Mouse (Mus musculus) ovary, postnatal 36 days (tissue): ENCODE data around the gene Kcp.

Experiments used
- DNase-seq: peaks from one replicate; pipeline ENCODE4 v3.0.0; 2022; ENCODE audit warnings: low spot score, mixed read lengths

Gene Kcp

GRCm38 (mm10) chr6:29523301-29524033 lies 15.7 kb upstream of the Kcp start:
- DNase-seq: no peak

- no peak for DNase-seq
Observed at GRCm38 (mm10) chr6:29522626-29523300, 15.0 kb upstream of the Kcp start.

GRCm38 (mm10) chr6:29517139-29517538 lies 9.4 kb upstream of the Kcp start:
- DNase-seq: peak; percentile 74

- no peak for DNase-seq
Observed at GRCm38 (mm10) chr6:29513284-29513683, 5.5 kb upstream of the Kcp start.

- DNase-seq: no peak
Observed at GRCm38 (mm10) chr6:29509086-29509485, 1.3 kb upstream of the Kcp start.

GRCm38 (mm10) chr6:29506834-29507233 lies 918 bp downstream of the Kcp start:
- DNase-seq: no peak

GRCm38 (mm10) chr6:29505493-29505892 lies 2.3 kb downstream of the Kcp start:
- DNase-seq: no peak

GRCm38 (mm10) chr6:29501599-29501998 lies 6.2 kb downstream of the Kcp start:
- DNase-seq: no peak

- DNase-seq: no peak
Observed at GRCm38 (mm10) chr6:29500810-29501209, 6.9 kb downstream of the Kcp start.

GRCm38 (mm10) chr6:29500177-29500576 lies 7.6 kb downstream of the Kcp start:
- no peak for DNase-seq

- DNase-seq: no peak
Observed at GRCm38 (mm10) chr6:29497791-29498190, 10.0 kb downstream of the Kcp start.

GRCm38 (mm10) chr6:29496270-29496669 lies 11.5 kb downstream of the Kcp start:
- DNase-seq: no peak

- peak; percentile 55 for DNase-seq
Observed at GRCm38 (mm10) chr6:29494101-29494500, 13.7 kb downstream of the Kcp start.

- DNase-seq: no peak
Observed at GRCm38 (mm10) chr6:29485951-29486350, 21.8 kb downstream of the Kcp start.

GRCm38 (mm10) chr6:29484716-29485559 lies 22.8 kb downstream of the Kcp start:
- DNase-seq: peak; percentile 65

- DNase-seq: no peak
Observed at GRCm38 (mm10) chr6:29482691-29483090, 25.1 kb downstream of the Kcp start.

- no peak for DNase-seq
Observed at GRCm38 (mm10) chr6:29474736-29475135, 33.0 kb downstream of the Kcp start.

- peak; percentile 78 for DNase-seq
Observed at GRCm38 (mm10) chr6:29473941-29474691, 33.6 kb downstream of the Kcp start.

- no peak for DNase-seq
Observed at GRCm38 (mm10) chr6:29471137-29471536, 36.6 kb downstream of the Kcp start, which contains the start of gene Atp6v1fnb. Gene Atp6v1fnb (plus strand): TSS chr6:29471437.

GRCm38 (mm10) chr6:29468851-29469250 lies 38.9 kb downstream of the Kcp start:
- DNase-seq: no peak

GRCm38 (mm10) chr6:29467583-29468354 lies 40.0 kb downstream of the Kcp start, which contains the start of gene Atp6v1f:
Gene Atp6v1f (plus strand): TSS chr6:29467718.
- peak; percentile 89 for DNase-seq
